Mouse (Mus musculus): ENCODE results near the gene Kcnab2. TPM values are rescaled to one million over a fixed set of nuclear protein-coding genes. Genes with fewer than 3 reads are reported as not detected.
A peak's percentile ranks its signal among the peaks of the same experiment; 100 is the strongest.

Gene Kcnab2
- 1 to 10 TPM; 2.1 to 4.2 TPM for total RNA-seq (2021)
- long read RNA-seq, experiment 1, partial matches to known transcripts, result 0 of 1 reads
- long read RNA-seq, experiment 1, other reads (novel, unspliced or antisense), result 1 of 1 reads
- long read RNA-seq, experiment 2, partial matches to known transcripts, result 0 of 1 reads
- long read RNA-seq, experiment 2, other reads (novel, unspliced or antisense), result 0 of 1 reads

GRCm38 (mm10) chr4:152477466-152478223 lies at the start of gene Kcnab2:
TSS of gene Kcnab2 (minus strand) at chr4:152477871.
- peak; percentile 98 to 99 for DNase-seq
- intact Hi-C loops (cut with DNase I), result no loop called here

DNA sequence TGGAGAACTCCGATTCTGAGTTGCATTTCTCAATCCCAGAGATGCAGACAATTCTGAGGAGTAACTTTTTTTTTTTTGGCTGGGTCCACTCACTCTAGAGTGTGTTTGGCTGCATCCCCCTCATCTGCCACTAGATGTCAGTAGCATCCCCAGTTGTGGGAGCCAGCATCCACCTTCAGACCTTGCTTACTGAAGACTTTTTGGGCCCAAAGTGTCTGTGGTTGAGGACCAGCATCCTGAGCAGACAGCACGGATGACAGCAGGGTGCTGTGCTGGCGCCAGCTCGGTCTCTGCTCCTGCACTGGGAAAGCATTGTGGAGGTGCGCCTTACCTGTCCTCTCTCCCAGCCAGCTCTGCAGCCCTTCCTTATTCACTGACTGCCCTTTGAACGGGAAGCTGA lies 42.4 kb upstream of the Kcnab2 start:
- peak; percentile 47 to 70 for DNase-seq
- intact Hi-C loops (cut with DNase I), result no loop called here

- DNase-seq, result no peak
- intact Hi-C loops (cut with DNase I), result no loop called here
These were observed 41.4 kb upstream of the Kcnab2 start for GRCm38 (mm10) chr4:152519106-152519505.

GRCm38 (mm10) chr4:152514884-152515283 lies 37.2 kb upstream of the Kcnab2 start:
- no peak for DNase-seq
- intact Hi-C loops (cut with DNase I), result no loop called here

DNA sequence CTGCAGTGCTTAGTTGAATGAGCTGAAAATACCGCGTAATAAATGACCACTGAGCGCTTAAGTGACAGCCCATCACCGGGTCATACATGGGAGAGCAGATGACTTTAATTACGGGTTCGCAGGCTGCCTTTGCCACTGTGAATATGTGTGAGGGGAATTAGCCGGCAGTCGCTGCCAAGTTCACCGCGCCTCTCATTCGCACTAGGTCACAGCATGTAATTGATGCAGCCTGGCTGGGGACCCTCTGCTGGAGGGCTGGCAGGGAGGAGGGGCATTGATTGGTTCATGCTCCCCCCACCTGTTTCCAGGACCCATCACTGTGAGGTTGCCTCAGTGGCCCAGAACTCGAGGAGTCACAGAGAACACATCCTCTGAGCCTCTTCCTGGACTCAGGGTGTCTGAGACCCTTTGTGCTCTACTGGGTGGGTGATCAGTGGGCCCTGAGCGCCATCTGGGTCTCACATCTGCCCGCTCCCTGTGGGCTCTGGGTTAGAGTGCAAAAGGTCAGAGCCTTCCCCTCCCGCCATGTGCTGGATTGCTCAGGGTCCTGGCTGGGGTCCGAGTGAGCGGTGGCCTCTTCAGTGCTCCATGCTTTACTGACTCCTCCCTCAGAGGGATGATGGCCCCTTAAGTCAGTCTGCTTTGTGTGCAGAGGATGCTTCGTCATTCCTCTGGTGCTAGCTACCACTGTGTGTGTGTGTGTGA lies 34.7 kb upstream of the Kcnab2 start:
- intact Hi-C loops (cut with DNase I), result no loop called here
- no peak for DNase-seq

DNA sequence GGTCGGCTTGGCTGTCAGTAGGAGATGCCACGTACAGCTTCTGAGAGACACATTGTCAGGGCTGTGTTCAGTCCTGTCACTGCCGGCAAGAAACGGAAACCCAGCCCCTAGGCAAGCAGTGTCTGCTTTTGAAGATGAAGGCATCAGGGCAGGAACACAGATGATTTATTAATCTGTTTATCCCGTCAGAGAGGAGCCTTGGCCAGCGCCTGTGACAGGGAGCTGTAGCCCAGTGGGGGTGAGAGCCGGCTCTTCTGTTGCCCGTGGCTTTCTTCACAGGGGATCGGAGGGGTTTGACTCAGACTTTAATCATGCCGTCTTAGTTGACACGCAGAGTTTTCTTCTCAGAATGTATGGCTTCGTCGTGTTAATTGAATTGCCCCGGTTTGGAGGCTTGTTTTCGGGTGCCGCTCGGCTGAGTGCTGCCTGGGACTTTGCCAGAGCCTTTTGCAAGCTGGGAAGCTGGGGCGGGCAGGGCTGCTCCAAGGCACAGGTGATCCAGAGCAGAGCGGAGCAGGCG lies 16.7 kb upstream of the Kcnab2 start:
- DNase-seq, result no peak
- intact Hi-C loops (cut with DNase I), result loop anchor here (5.0 kb wide), 1 partner anchor 162 kb away; no protein-coding TSS in a partner anchor

DNA sequence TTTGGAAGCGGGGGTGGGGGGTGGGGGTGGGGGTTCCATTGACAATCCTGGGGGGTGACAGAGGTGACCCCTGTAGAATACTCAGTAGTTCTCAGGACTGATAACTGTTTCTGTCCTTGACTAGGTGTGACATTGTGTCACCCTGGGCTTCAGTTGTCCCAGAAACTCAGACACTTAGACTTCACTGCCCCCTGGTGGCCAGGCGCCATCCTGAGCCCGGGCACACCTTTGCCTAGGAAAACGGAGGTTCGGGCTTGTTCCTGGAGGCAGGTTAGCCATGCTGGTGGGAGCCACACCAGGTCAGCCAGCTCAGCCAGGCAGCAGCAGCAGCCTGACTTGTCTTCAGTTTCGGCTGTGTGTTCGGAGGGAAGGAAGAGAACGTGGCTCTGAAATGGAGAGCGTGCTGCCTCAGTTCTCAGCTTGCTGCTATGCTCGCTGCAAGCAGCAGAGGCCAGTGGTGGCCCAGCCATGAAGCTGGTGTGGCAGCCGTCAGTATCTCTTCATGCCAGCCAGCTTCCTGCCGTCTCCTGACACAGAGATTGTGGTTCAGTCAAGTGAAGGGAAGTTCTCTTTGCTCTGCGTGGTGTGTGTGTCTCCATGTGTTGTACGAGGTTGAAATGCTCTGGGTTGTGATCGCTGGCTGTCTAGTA lies 13.7 kb upstream of the Kcnab2 start:
- DNase-seq, result peak; percentile 74 to 84
- intact Hi-C loops (cut with DNase I), result loop anchor here (1.0 to 5.0 kb wide), 2 partner anchors 56 to 159 kb away; no protein-coding TSS in a partner anchor

DNA sequence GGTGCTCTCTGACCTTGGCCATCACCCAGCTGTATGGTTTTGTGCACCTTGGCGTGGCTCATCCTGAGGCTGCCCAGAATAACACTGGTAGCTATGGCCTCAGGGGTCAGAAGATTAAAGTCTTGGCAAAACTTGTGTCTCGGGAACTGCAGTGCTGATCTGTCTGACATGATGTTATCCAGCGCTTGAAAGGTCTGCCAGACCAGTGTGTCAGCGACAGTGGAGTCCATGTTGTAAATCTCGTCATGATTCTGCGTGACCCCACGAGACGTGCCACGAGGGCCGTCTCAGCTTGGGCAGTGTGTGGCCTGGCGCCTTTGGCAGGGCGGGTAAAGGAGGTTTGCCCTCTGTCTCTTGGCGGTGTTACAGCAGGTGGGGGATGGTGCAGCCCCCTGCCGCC lies 12.6 kb upstream of the Kcnab2 start:
- intact Hi-C loops (cut with DNase I), result loop anchor here (5.0 kb wide), 1 partner anchor 158 kb away; no protein-coding TSS in a partner anchor
- peak in 1 of 2 experiments; percentile 12 for DNase-seq

DNA sequence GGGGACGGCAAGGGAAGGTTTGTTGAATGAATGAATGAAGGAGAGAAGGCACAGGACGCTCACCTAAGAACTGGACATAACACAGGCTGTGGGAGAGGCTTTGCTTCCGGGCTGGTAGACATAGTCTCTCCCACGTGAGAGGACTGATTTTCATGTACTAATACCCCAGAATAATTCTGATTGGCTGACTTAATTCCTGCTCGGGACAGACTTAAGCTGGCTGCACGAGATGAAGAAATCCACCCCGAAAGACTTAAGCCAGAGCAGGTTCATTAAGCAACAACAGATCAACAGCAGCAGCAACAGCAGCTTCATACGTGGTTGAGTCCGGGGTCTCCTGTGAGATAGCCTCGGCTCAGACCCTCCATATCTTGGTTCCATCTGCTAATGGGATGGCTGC lies 10.4 kb upstream of the Kcnab2 start:
- DNase-seq, result no peak
- intact Hi-C loops (cut with DNase I), result loop anchor here (5.0 kb wide), 2 partner anchors 146 to 316 kb away; no protein-coding TSS in a partner anchor

DNA sequence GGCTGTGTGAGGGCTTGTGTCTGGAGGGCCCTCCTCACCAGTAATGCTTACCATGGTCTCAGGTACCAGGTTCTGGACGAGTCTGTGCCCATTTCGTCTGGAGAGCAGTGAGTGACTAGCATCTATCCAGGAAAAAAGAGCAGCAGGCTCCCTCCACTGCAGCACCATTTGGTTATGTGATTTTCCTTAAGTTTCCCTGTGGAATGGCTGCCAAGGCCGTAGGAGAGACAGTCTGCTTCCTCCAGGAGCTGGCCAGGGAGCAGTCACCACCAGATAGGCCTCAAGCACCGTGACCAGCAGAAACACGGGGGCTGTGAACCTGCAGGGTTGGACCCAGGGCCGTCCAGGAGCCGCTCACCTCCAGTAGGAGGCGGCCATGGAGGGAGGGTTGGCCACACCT lies 2.8 kb upstream of the Kcnab2 start:
- DNase-seq, result no peak
- intact Hi-C loops (cut with DNase I), result no loop called here

- intact Hi-C loops (cut with DNase I), result no loop called here
- DNase-seq, result no peak
These were observed 525 bp upstream of the Kcnab2 start for GRCm38 (mm10) chr4:152478224-152478567.

GRCm38 (mm10) chr4:152477106-152477465 lies 585 bp downstream of the Kcnab2 start:
- DNase-seq, result no peak
- intact Hi-C loops (cut with DNase I), result no loop called here

DNA sequence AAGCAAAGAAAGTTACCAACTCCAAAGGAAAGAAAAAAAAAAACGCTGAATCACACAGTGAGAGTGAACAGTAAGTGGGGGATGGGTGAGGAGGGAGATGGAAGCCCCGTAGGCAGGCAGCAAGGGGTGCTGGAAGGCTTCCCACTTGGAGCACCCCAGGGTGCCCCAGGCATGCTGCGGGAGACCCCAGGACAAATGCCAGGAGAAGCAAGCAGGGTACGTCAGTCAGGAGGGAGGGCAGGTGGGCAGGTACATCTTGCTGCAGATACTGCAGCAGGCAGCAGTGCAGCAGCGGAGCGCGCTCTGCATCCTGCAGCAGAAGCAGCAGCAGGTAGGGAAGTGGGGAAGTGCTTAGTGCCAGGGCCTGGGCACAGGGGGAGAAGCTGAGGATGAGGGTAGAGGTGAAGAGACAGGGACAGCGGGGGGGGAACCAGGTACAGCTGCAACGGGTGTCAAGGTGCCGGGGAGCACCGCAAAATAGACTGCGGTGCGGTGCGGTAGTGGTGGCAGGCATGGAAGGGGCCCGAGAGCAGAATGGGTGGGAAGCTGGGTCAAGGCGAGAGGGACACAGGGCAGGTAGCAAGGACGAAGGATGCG lies 1.1 kb downstream of the Kcnab2 start, which contains the start of gene Nphp4:
TSS of gene Nphp4 (plus strand) at position 280 of the 597 bp plus-strand sequence.
- peak in 1 of 2 experiments; percentile 4 for DNase-seq
- intact Hi-C loops (cut with DNase I), result no loop called here

- intact Hi-C loops (cut with DNase I), result no loop called here
- DNase-seq, result no peak
These were observed 1.7 kb downstream of the Kcnab2 start for GRCm38 (mm10) chr4:152475941-152476340.

DNA sequence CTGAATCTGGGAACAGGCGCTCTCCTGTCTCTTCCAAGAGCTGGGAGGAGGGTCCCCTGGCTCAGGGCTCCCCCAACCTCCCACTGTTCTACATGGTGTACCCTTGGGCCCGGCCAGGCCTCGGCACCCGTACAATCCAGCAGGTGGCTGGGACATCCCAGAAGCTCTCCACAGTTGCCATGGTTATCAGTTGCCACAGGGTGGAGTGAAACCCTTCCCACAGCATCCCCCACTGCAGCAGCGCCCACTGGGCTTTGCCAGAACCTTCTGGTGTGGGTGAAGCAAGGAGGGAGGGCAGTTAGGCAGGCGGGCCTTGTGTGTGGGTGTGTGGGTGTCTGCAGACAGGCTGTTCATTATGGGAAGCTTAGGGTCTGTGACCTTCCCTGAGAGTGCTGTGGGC lies 9.7 kb downstream of the Kcnab2 start:
- DNase-seq, result no peak
- intact Hi-C loops (cut with DNase I), result no loop called here

DNA sequence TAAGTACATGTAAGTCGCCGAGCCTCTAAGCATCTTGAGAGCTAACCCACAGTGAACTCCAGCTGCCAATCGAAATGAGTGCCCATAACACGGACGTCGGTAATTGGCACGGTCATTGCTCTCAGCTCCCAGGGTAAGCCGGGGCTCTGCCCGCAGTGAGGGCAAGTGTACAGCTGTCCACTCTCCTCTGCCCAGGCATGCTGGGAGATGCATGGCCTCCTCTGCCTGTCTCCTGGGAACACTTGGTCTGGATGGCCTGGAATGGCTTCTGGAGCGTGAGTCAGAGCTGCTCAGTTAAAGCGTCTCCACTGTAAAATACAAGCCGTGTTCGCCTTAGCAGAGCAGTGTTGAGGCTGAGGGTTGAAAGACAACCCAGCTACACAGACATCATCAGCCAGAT lies 11.1 kb downstream of the Kcnab2 start:
- intact Hi-C loops (cut with DNase I), result no loop called here
- DNase-seq, result no peak

DNA sequence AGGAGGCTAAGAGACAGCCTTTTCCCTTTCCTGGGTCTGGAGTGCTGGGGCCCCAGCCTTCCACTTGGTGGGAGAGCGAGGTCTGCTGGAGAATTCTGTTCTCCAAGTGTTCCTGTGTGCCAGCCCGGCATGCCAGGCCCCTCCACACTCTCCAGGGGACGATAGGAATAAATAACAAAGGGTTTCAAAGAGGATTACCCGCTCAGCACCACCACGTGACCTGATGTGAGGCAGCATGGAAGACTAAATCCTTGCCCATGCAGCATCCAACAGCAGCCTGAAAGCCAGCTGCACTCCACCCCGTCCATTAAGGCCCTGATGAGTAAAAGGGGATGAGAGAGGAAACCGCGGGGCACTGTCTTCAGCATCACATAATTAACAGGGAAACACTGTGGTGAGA lies 12.6 kb downstream of the Kcnab2 start:
- intact Hi-C loops (cut with DNase I), result no loop called here
- DNase-seq, result no peak

DNA sequence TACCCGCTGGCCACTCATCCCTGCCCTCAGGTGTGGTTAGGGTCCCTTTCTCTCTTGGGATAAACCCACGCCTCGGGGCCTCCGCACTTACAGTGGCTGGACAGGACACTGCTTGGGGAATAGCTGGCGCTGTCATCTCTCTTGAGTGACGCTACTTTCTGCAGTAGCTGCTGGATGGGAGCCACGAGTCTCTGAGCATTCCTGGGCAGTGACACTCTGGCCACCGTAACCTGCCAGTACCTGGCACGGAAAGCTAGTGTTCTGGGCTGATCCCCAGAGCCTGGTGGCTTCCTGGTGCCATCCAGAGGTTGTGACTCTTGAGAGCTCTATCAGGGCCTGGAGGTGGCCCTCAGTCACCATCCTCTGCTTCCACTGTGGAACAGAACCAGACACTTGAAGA lies 14.5 kb downstream of the Kcnab2 start:
- intact Hi-C loops (cut with DNase I), result no loop called here

DNA sequence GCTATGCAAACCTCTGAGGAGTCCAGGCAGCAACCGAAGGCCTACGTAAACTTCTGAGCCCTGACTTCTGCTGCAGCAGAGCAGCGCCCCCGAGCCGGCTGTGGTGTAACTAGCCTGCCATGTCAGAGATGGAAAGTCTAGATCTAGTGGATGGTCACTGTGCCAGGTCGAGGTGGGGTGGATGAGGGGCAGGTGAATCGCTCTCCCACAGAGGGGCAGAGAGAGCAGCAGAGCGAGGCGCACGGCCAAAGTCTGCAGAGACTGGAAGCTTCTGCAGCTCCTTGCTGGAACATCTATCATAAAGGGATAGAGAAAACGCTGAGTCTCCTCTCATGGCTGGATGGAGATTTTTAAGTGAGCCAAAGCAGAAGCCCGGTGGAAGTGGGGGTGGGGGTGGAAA lies 15.2 kb downstream of the Kcnab2 start:
- no peak for DNase-seq
- intact Hi-C loops (cut with DNase I), result no loop called here

More for the DNA sequence above, 14.5 kb downstream of the Kcnab2 start:
- DNase-seq, result peak; percentile 59 to 65

DNA sequence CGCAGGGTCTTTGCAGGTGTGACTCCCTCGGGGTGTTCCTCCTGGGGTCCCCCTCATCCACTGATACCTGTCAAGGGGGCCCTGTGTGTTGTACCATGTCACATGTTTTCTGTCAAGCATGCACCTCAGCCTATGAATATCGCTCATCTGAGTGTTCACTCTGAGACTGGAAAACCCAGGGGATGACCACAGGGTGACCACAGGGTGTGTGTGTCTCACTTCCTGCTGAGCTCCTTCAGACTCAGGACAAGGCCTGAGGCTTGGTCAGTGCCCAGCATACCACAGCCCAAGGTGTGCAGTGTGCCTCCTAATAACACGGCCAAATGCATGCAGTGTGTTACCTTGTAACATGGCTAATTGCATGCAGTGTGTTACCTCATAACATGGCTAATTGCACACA lies 20.0 kb downstream of the Kcnab2 start:
- DNase-seq, result no peak
- intact Hi-C loops (cut with DNase I), result no loop called here

Data from heart, postnatal 14 days (tissue).